Mouse (Mus musculus): ENCODE results near the gene Ctsa. TPM values are rescaled to one million over a fixed set of nuclear protein-coding genes. Genes with fewer than 3 reads are reported as not detected.

The Ctsa gene
- polyA plus RNA-seq, 1 experiment from 2014 or later = 79.5 TPM

GRCm38 (mm10) chr2:164889960-164890359 is 57.3 kb downstream of the Ctsa start:
- H3K4me3 ChIP-seq (ENCODE audit: low read depth, low read length) = no peak overlapping the region
- no peak overlapping the region for H3K27ac ChIP-seq (ENCODE audit: low read depth, low read length)
- WGBS = 92% methylated on average over 2 of the region's 2 CpGs
- no peak overlapping the region for H3K4me2 ChIP-seq (ENCODE audit: low read length)
- peaks cover 100% of the 10 kb centered on the region for H3K36me3 ChIP-seq (ENCODE audit: control insufficient read depth, insufficient read depth, low read length)
- ATAC-seq (no peak), DNase-seq (ENCODE audit: low spot score) (no peak)
- H3K9me3 ChIP-seq (replicated peaks; ENCODE audit: control insufficient read depth, low read length) = no peaks in the 10 kb centered on the region
- no peaks in the 10 kb centered on the region for H3K27me3 ChIP-seq (replicated peaks; ENCODE audit: control insufficient read depth, insufficient read depth, low read length)
- H3K9ac ChIP-seq (ENCODE audit: low read length) = no peak overlapping the region
- peaks cover 2% of the 10 kb centered on the region; the same call in 1 of the 2 replicates for H3K4me1 ChIP-seq (ENCODE audit: control insufficient read depth, insufficient read depth, low read length)

Other genes starting within 250 kb of the Ctsa start
- not detected in 2 replicates for gene Wfdc6a, start 247.4 kb upstream of the Ctsa start, polyA plus RNA-seq (2014; fragmentation: Nextera tagmentation; extraction: Ambion mirVana)
- gene Eppin, start 239.3 kb upstream of the Ctsa start, polyA plus RNA-seq (2014; fragmentation: Nextera tagmentation; extraction: Ambion mirVana) = not detected in 2 replicates
- gene Wfdc6b, start 219.4 kb upstream of the Ctsa start, polyA plus RNA-seq (2014; fragmentation: Nextera tagmentation; extraction: Ambion mirVana) = not detected in 2 replicates
- not detected in 2 replicates for gene Wfdc8, start 219.2 kb upstream of the Ctsa start, polyA plus RNA-seq (2014; fragmentation: Nextera tagmentation; extraction: Ambion mirVana)
- not detected in 2 replicates for gene Wfdc16, start 194.1 kb upstream of the Ctsa start, polyA plus RNA-seq (2014; fragmentation: Nextera tagmentation; extraction: Ambion mirVana)
- not detected in 2 replicates for gene Wfdc10, start 176.8 kb upstream of the Ctsa start, polyA plus RNA-seq (2014; fragmentation: Nextera tagmentation; extraction: Ambion mirVana)
- gene Wfdc9, start 176.3 kb upstream of the Ctsa start, polyA plus RNA-seq (2014; fragmentation: Nextera tagmentation; extraction: Ambion mirVana) = not detected in 2 replicates
- not detected in 2 replicates for gene Wfdc11, start 158.8 kb upstream of the Ctsa start, polyA plus RNA-seq (2014; fragmentation: Nextera tagmentation; extraction: Ambion mirVana)
- gene Wfdc13, start 147.8 kb upstream of the Ctsa start, polyA plus RNA-seq (2014; fragmentation: Nextera tagmentation; extraction: Ambion mirVana) = not detected in 2 replicates
- gene Spint4, start 134.4 kb upstream of the Ctsa start, polyA plus RNA-seq (2014; fragmentation: Nextera tagmentation; extraction: Ambion mirVana) = not detected in 2 replicates
- gene Spint5, start 117.6 kb upstream of the Ctsa start, polyA plus RNA-seq (2014; fragmentation: Nextera tagmentation; extraction: Ambion mirVana) = not detected in 2 replicates
- gene Wfdc3, start 86.9 kb upstream of the Ctsa start, polyA plus RNA-seq (2014; fragmentation: Nextera tagmentation; extraction: Ambion mirVana) = 0.35 and 0.77 TPM in 2 replicates
- 62.2 and 64.9 TPM in 2 replicates for gene Dnttip1, start 86.9 kb upstream of the Ctsa start, polyA plus RNA-seq (2014; fragmentation: Nextera tagmentation; extraction: Ambion mirVana)
- gene Ube2c, start 63.0 kb upstream of the Ctsa start, polyA plus RNA-seq (2014; fragmentation: Nextera tagmentation; extraction: Ambion mirVana) = 162 and 198 TPM in 2 replicates
- not detected in 2 replicates for gene Tnnc2, start 52.9 kb upstream of the Ctsa start, polyA plus RNA-seq (2014; fragmentation: Nextera tagmentation; extraction: Ambion mirVana)
- gene Snx21, start 47.0 kb upstream of the Ctsa start, polyA plus RNA-seq (2014; fragmentation: Nextera tagmentation; extraction: Ambion mirVana) = 20.4 and 22.8 TPM in 2 replicates
- gene Acot8, start 28.0 kb upstream of the Ctsa start, polyA plus RNA-seq (2014; fragmentation: Nextera tagmentation; extraction: Ambion mirVana) = 12.0 and 14.3 TPM in 2 replicates
- 13.0 and 15.0 TPM in 2 replicates for gene Zswim3, start 27.8 kb upstream of the Ctsa start, polyA plus RNA-seq (2014; fragmentation: Nextera tagmentation; extraction: Ambion mirVana)
- 19.5 and 23.5 TPM in 2 replicates for gene Zswim1, start 10.2 kb upstream of the Ctsa start, polyA plus RNA-seq (2014; fragmentation: Nextera tagmentation; extraction: Ambion mirVana)
- 0.30 TPM in 1 of 2 replicates, not detected in the other for gene Spata25, start 4.3 kb upstream of the Ctsa start, polyA plus RNA-seq (2014; fragmentation: Nextera tagmentation; extraction: Ambion mirVana)
- 3.9 and 5.8 TPM in 2 replicates for gene Neurl2, start 583 bp downstream of the Ctsa start, polyA plus RNA-seq (2014; fragmentation: Nextera tagmentation; extraction: Ambion mirVana)
- gene Pltp, start 24.8 kb downstream of the Ctsa start, polyA plus RNA-seq (2014; fragmentation: Nextera tagmentation; extraction: Ambion mirVana) = 58.4 and 80.3 TPM in 2 replicates
- 83.9 and 85.1 TPM in 2 replicates for gene Pcif1, start 46.4 kb downstream of the Ctsa start, polyA plus RNA-seq (2014; fragmentation: Nextera tagmentation; extraction: Ambion mirVana)
- gene Zfp335, start 78.9 kb downstream of the Ctsa start, polyA plus RNA-seq (2014; fragmentation: Nextera tagmentation; extraction: Ambion mirVana) = 8.9 and 13.4 TPM in 2 replicates
- 12.8 and 15.5 TPM in 2 replicates for gene Mmp9, start 107.9 kb downstream of the Ctsa start, polyA plus RNA-seq (2014; fragmentation: Nextera tagmentation; extraction: Ambion mirVana)
- gene Slc12a5, start 127.9 kb downstream of the Ctsa start, polyA plus RNA-seq (2014; fragmentation: Nextera tagmentation; extraction: Ambion mirVana) = 15.1 and 17.7 TPM in 2 replicates
- 69.6 and 95.3 TPM in 2 replicates for gene Ncoa5, start 202.0 kb downstream of the Ctsa start, polyA plus RNA-seq (2014; fragmentation: Nextera tagmentation; extraction: Ambion mirVana)
- gene Cd40, start 222.8 kb downstream of the Ctsa start, polyA plus RNA-seq (2014; fragmentation: Nextera tagmentation; extraction: Ambion mirVana) = 7.4 and 8.2 TPM in 2 replicates